Mouse (Mus musculus) hindbrain, embryonic 12.5 days (tissue): ENCODE data around the gene Cyp2j7. TPM values are rescaled to one million over a fixed set of nuclear protein-coding genes. Genes with fewer than 3 reads are reported as not detected.
"Not testable (repeated sequence)": the region's sequence is repeated elsewhere in the genome, so short reads cannot be mapped to it uniquely, and the experiment has no call there.

Experiments
- ATAC-seq: fragments of 200-750 bp; cut with Nextera tagmentation; 2 replicates; pipeline ENCODE4 v1.8.0; 2017; ENCODE audit warnings: moderate TSS enrichment; ENCODE audit not compliant: low FRiP score
- H3K27ac ChIP-seq: fragments of 300-500 bp; sonication (generic); 2 replicates; pipeline ENCODE4 v1.5.1; 2016; ENCODE audit warnings: mild to moderate bottlenecking
- H3K27me3 ChIP-seq: fragments of 300-500 bp; sonication (generic); 2 replicates; pipeline ENCODE4 v1.6.1; 2016; ENCODE audit warnings: mild to moderate bottlenecking
- H3K36me3 ChIP-seq: fragments of 300-500 bp; sonication (generic); 2 replicates; pipeline ENCODE4 v1.6.1; 2016; ENCODE audit warnings: mild to moderate bottlenecking
- H3K4me1 ChIP-seq: fragments of 300-500 bp; sonication (generic); 2 replicates; pipeline ENCODE4 v1.6.1; 2016
- H3K4me2 ChIP-seq: fragments of 300-500 bp; sonication (generic); replicated peaks from 2 replicates; pipeline ENCODE4 v1.6.1; 2016; ENCODE audit warnings: mild to moderate bottlenecking
- H3K4me3 ChIP-seq: fragments of 300-500 bp; sonication (generic); 2 replicates; pipeline ENCODE4 v1.5.1; 2016; ENCODE audit warnings: mild to moderate bottlenecking
- H3K9ac ChIP-seq: fragments of 300-500 bp; sonication (generic); 2 replicates; pipeline ENCODE4 v1.6.1; 2016; ENCODE audit warnings: mild to moderate bottlenecking, moderate library complexity
- H3K9me3 ChIP-seq: fragments of 300-500 bp; sonication (generic); replicated peaks from 2 replicates; pipeline ENCODE4 v1.6.1; 2016; ENCODE audit warnings: mild to moderate bottlenecking
- WGBS: fragments of 180-500 bp; shearing (Covaris S2); methylation state at CpG from one replicate; pipeline ENCODE4 v1.1.7; 2016; 5-methylcytosine and 5-hydroxymethylcytosine counted together
- polyA plus RNA-seq: library from polyadenylated mRNA; unstranded; fragments of >200 nt; fragmentation: Nextera tagmentation; extraction: Ambion mirVana; gene quantifications from 2 replicates; pipeline ENCODE4 v1.2.1, GENCODE M21; 2016

The Cyp2j7 gene
- not detected in 2 replicates for polyA plus RNA-seq

- no peak within 1 kb of the TSS for H3K27ac ChIP-seq
- WGBS = 71% methylated on average over 3 of the region's 3 CpGs
- H3K4me3 ChIP-seq = no peak within 1 kb of the TSS
- H3K27me3 ChIP-seq = no peaks in the 10 kb centered on the region
- no peaks in the 10 kb centered on the region for H3K36me3 ChIP-seq
- no peak within 1 kb of the TSS for H3K4me2 ChIP-seq
- ATAC-seq = no peak
- H3K9me3 ChIP-seq = no peaks in the 10 kb centered on the region
- H3K4me1 ChIP-seq = no peaks in the 10 kb centered on the region
- H3K9ac ChIP-seq = no peak within 1 kb of the TSS
These were observed at the start of gene Cyp2j7 for GRCm38 (mm10) chr4:96236559-96236958. TSS of gene Cyp2j7 (minus strand) at chr4:96236659.

- not testable (repeated sequence) for H3K9ac ChIP-seq, H3K27ac ChIP-seq, H3K36me3 ChIP-seq, H3K4me2 ChIP-seq, H3K9me3 ChIP-seq, H3K27me3 ChIP-seq, H3K4me1 ChIP-seq, H3K4me3 ChIP-seq, ATAC-seq
- 62% methylated on average over 1 of the region's 1 CpGs for WGBS
These were observed 40.4 kb upstream of the Cyp2j7 start for GRCm38 (mm10) chr4:96276896-96277295.

- Histone ChIP-seq H3K27ac (no peak overlapping the region), H3K27me3 (no peaks in the 10 kb centered on the region), H3K36me3 (no peaks in the 10 kb centered on the region), H3K9ac (no peak overlapping the region), H3K4me2 (no peak overlapping the region), H3K4me3 (no peak overlapping the region), H3K9me3 (no peaks in the 10 kb centered on the region), H3K4me1 (no peaks in the 10 kb centered on the region)
- ATAC-seq = peak; percentile 60; the same call in 1 of the 2 replicates
These were observed 37.4 kb upstream of the Cyp2j7 start for GRCm38 (mm10) chr4:96273907-96274306.

DNA sequence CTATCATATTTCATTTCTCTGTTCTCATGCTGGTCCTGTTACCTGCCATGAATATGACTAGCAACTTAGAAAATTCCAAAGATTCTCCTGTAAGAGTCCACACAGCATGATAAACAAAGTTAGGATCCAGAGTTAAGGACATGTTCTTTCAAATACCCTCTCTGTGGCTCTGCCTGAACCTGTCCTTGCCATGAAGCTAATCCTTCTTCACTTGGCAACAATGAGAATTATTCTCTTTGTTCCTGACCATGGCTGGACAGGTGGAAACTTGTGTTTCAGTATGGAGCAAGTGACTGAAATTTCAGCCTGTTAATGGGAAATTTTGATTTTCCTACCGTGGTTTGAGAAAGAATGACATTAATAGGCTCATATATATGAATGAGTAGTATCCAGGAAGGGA lies 39.8 kb downstream of the Cyp2j7 start:
- Histone ChIP-seq H3K9ac (no peak overlapping the region), H3K4me1 (no peaks in the 10 kb centered on the region), H3K4me2 (no peak overlapping the region), H3K9me3 (no peaks in the 10 kb centered on the region), H3K36me3 (no peaks in the 10 kb centered on the region), H3K27me3 (no peaks in the 10 kb centered on the region), H3K4me3 (no peak overlapping the region), H3K27ac (no peak overlapping the region)
- 76% methylated on average over 1 of the region's 1 CpGs for WGBS
- no peak for ATAC-seq

DNA sequence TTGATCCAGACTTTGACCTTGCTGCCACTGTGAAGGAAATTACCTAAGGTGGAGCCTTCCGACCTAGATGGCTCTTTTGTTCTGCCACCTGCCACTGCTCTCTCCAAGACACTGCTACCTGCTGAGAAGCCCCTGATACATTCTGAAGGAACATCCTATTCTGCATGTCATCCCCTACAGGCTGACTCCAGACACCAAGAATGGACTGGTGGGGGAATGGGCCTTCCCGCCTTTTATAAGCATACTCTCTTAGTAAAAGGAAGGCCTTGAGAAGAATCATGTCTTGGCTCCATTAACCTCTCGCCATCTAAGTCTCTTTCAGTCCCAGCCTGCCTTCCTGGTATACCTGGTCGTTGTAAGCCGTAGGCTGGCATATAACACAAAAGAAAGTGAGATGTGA lies 47.1 kb downstream of the Cyp2j7 start:
- H3K4me1 ChIP-seq, H3K27ac ChIP-seq, H3K9me3 ChIP-seq, H3K36me3 ChIP-seq, H3K4me3 ChIP-seq, H3K9ac ChIP-seq, H3K4me2 ChIP-seq, H3K27me3 ChIP-seq, ATAC-seq: not testable (repeated sequence)
- WGBS = 90% methylated on average over 5 of the region's 5 CpGs

GRCm38 (mm10) chr4:96188671-96189070 lies 47.8 kb downstream of the Cyp2j7 start:
- H3K9me3 ChIP-seq, H3K36me3 ChIP-seq, H3K4me1 ChIP-seq, ATAC-seq, H3K4me3 ChIP-seq, H3K27me3 ChIP-seq, H3K4me2 ChIP-seq, H3K9ac ChIP-seq, H3K27ac ChIP-seq: not testable (repeated sequence)
- WGBS = 86% methylated on average over 2 of the region's 2 CpGs

DNA sequence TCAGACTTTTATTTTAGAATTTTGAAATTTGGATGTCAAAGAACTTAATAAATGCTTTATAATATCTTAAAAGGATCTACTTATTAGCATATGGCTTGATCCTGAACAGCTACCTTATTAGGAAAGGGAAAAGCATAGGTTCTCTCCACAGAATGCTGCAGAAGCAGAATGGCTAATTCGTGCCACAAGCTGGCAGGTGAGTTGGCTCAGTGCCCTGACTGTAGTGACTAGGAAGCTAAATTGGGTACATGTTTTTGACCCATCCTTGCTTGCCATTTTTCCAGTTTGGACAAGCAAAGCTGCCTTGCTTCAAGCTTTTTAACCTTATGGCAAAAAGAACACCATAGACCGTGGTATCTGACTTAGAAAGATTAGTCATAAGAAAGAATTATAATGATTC lies 48.3 kb downstream of the Cyp2j7 start:
- WGBS = 86% methylated on average over 2 of the region's 2 CpGs
- H3K9me3 ChIP-seq, ATAC-seq: not testable (repeated sequence)

DNA sequence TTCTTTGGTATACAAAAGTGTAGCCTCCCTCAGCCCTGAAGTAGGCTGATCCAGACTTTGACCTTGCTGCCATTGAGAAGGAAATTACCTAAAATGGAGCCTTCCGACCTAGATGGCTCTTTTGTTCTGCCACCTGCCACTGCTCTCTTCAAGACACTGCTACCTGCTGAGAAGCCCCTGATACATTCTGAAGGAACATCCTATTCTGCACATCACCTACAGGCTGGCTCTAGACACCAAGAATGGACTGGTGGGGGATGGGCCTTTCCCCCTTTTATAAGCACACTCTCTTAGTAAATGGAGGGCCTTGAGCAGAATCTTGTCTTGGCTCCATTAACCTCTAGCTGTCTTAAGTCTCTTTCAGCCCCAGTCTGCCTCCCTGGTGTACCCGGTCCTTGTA lies 51.7 kb downstream of the Cyp2j7 start:
- H3K9me3 ChIP-seq, H3K4me2 ChIP-seq, H3K36me3 ChIP-seq, H3K4me1 ChIP-seq, H3K9ac ChIP-seq, ATAC-seq, H3K27me3 ChIP-seq, H3K27ac ChIP-seq, H3K4me3 ChIP-seq: not testable (repeated sequence)
- 86% methylated on average over 2 of the region's 2 CpGs for WGBS

More for the DNA sequence above, 48.3 kb downstream of the Cyp2j7 start:
- not testable (repeated sequence) for H3K36me3 ChIP-seq, H3K4me2 ChIP-seq, H3K4me1 ChIP-seq, H3K9ac ChIP-seq, H3K27me3 ChIP-seq, H3K27ac ChIP-seq, H3K4me3 ChIP-seq

DNA sequence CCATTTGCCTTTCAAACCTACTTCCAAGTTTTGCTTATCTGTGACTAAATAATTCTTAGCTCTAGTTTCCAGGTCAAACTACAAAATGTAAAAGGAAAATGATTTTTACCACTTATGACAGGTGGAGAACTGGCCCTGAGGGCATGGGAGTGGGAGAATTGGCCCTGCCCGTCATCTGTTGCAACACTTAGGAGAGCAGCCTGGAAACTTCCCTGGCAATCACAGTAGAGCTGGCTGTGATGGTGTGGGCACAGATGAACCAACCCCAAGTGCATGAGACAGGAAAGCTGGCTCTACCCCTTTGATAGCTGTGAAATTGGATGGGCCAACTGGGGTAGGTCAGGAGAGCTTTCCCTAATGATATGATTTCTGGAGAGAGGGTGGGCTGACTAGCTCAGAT lies 73.6 kb downstream of the Cyp2j7 start:
- Histone ChIP-seq H3K27me3 (no peaks in the 10 kb centered on the region), H3K4me3 (no peak overlapping the region), H3K4me2 (no peak overlapping the region), H3K9me3 (no peaks in the 10 kb centered on the region), H3K4me1 (no peaks in the 10 kb centered on the region), H3K9ac (no peak overlapping the region), H3K36me3 (no peaks in the 10 kb centered on the region), H3K27ac (no peak overlapping the region)
- 94% methylated on average over 1 of the region's 1 CpGs for WGBS
- no peak for ATAC-seq

DNA sequence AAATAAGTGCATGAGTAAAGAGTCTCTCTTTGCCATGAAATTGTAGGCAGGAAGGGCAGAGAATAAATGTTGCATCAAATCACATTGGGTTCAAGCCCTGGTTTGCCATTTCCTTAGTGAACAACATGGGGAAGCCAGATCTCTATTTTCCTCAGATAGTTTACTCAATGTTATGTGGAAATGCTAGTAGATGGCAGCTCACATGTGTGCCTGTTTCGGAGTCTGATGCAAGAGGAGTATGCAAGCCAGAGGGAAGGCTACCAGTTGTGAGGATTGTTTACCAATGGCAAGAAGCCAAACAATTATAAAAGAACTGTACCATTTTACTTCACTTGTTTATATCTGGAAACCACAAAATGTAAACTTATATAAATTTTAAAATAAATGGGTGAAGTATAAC lies 74.9 kb downstream of the Cyp2j7 start:
- H3K9ac ChIP-seq = no peak overlapping the region
- H3K4me1 ChIP-seq = no peaks in the 10 kb centered on the region
- no peak overlapping the region for H3K4me3 ChIP-seq
- no peaks in the 10 kb centered on the region for H3K9me3 ChIP-seq
- no peak for ATAC-seq
- no peak overlapping the region for H3K4me2 ChIP-seq
- 79% methylated on average over 1 of the region's 1 CpGs for WGBS
- no peak overlapping the region for H3K27ac ChIP-seq
- H3K36me3 ChIP-seq = no peaks in the 10 kb centered on the region
- no peaks in the 10 kb centered on the region for H3K27me3 ChIP-seq

Other genes starting within 250 kb of the Cyp2j7 start
- 0.14 TPM in 1 of 2 replicates, not detected in the other for gene Cyp2j13, start 159.1 kb downstream of the Cyp2j7 start, polyA plus RNA-seq
- gene Cyp2j12, start 95.5 kb downstream of the Cyp2j7 start, polyA plus RNA-seq = not detected in 2 replicates
- not detected in 2 replicates for gene Cyp2j11, start 112.0 kb upstream of the Cyp2j7 start, polyA plus RNA-seq